Mouse (Mus musculus) small intestine, adult 2 months (tissue): ENCODE results near the gene Ddx18. TPM values are rescaled to one million over a fixed set of nuclear protein-coding genes. Genes with fewer than 3 reads are reported as not detected.

Experiments used
- H3K27ac ChIP-seq: fragments of 200-500 bp; 2 replicates; pipeline ENCODE4 v1.5.1; 2012; ENCODE audit warnings: low read depth, low read length, control low read depth, inconsistent platforms; ENCODE audit not compliant: insufficient read depth
- H3K27me3 ChIP-seq: fragments of 200-500 bp; 2 replicates; pipeline ENCODE4 v1.6.1; 2012; ENCODE audit warnings: mild to moderate bottlenecking, moderate library complexity, low read length, inconsistent platforms; ENCODE audit not compliant: control insufficient read depth, insufficient read depth
- H3K36me3 ChIP-seq: fragments of 200-500 bp; 2 replicates; pipeline ENCODE4 v1.6.1; 2012; ENCODE audit warnings: mild to moderate bottlenecking, low read length, control low read depth, inconsistent platforms; ENCODE audit not compliant: control insufficient read depth, insufficient read depth
- H3K4me1 ChIP-seq: fragments of 200-500 bp; 2 replicates; pipeline ENCODE4 v1.6.1; 2012; ENCODE audit warnings: low read length, inconsistent platforms, mixed read lengths; ENCODE audit not compliant: control insufficient read depth, insufficient read depth, insufficient read length
- H3K4me3 ChIP-seq: fragments of 200-500 bp; 2 replicates; pipeline ENCODE4 v1.5.1; 2012; ENCODE audit warnings: low read depth, mild to moderate bottlenecking, control low read depth, inconsistent platforms, low read length, moderate library complexity
- CTCF ChIP-seq: fragments of 200-500 bp; IDR thresholded peaks from 2 replicates; pipeline ENCODE4 v1.5.1; 2012; ENCODE audit warnings: low read depth, mild to moderate bottlenecking, control low read depth, inconsistent platforms, low read length, moderate library complexity, mixed read lengths; ENCODE audit not compliant: insufficient replicate concordance, insufficient read length; ENCODE audit errors: extremely low read depth
- POLR2A ChIP-seq: fragments of 200-500 bp; IDR thresholded peaks from 2 replicates; pipeline ENCODE4 v1.6.1; 2012; ENCODE audit warnings: low read depth, mild to moderate bottlenecking, control low read depth, inconsistent platforms, low read length, moderate library complexity
- WGBS: fragments of 180-500 bp; shearing (Covaris S2); methylation state at CpG from one replicate; pipeline ENCODE4 v1.1.7; 2018; 5-methylcytosine and 5-hydroxymethylcytosine counted together
- polyA plus RNA-seq: library from polyadenylated mRNA; depleted of rRNA; stranded (reverse); fragments of >200 nt; gene quantifications from 2 replicates; pipeline ENCODE4 v1.2.3, GENCODE M21; 2012; rRNA removed

Ddx18 gene
- polyA plus RNA-seq, 1 experiment: 10.1 TPM

DNA sequence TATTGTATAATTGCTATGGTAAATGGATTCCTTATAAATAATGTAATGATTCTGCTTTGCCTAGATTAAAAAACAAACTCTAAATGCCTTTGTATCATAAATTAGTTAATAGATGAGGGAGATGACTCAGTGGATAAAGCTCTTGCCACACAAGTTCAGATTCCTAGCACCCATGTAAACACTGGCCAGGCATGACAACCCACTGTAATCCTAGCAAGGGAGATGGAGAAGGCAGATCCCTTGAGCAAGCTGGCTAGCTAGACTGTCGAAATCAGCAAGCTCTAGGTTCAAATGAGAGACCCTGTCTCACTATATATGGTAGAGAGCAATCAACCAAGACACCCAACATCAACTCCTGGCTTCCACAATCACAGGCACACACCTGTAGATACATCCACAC, 49.2 kb downstream of the Ddx18 start:
- Histone ChIP-seq H3K4me1 (no peaks in the 10 kb centered on the region), H3K27ac (no peak overlapping the region), H3K27me3 (no peaks in the 10 kb centered on the region), H3K4me3 (no peak overlapping the region), H3K36me3 (no peaks in the 10 kb centered on the region)
- TF ChIP-seq POLR2A: no peak
- WGBS: 63% methylated on average over 1 of the region's 1 CpGs

DNA sequence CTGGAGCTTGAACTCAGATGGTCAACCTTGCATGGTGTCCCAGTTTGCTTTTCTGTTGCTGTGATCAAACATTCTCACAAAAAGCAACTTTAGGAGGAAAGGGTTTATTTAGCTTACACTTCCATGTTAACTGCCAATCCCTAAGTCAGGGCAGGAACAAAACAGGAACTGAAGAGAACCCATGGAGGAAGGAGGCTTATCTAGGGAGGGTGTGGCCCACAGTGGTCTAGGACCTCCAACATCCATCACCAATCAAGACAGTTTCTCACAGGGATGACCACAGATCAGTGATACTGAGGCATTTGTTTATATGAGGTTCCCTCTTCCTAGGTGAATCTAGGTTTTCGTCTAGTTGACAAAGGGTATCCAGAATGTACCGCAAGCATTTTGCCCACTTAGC, 55.8 kb downstream of the Ddx18 start:
- H3K4me1 ChIP-seq: no peaks in the 10 kb centered on the region
- H3K27ac ChIP-seq: no peak overlapping the region
- 93% methylated on average over 2 of the region's 2 CpGs for WGBS
- H3K36me3 ChIP-seq: no peaks in the 10 kb centered on the region
- no peaks in the 10 kb centered on the region for H3K27me3 ChIP-seq
- TF ChIP-seq POLR2A (no peak), CTCF (no peak)
- no peak overlapping the region for H3K4me3 ChIP-seq

DNA sequence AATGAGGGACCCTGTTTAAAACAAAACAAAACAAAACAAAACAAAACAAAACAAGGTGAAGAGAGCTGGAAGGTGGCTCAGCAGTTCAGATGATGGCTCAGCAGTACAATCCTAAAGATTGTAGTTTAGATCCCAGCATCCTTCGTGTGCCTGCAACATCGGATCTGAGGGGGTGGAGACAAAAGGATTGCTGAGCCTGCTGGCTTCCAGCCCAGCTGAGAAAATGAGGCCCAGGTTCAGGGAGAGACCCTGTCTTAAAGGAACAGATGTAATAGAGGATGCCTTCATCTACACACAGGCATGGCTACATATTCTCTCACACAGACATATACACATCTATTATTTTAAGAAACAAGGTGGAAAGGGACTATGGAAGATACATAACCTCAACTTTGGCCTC, 56.6 kb downstream of the Ddx18 start:
- 40% methylated on average over 2 of the region's 2 CpGs for WGBS
- Histone ChIP-seq H3K27me3 (no peaks in the 10 kb centered on the region), H3K27ac (no peak overlapping the region), H3K4me1 (no peaks in the 10 kb centered on the region), H3K36me3 (peaks cover 3% of the 10 kb centered on the region), H3K4me3 (no peak overlapping the region)
- TF ChIP-seq CTCF: no peak
- TF ChIP-seq POLR2A: no peak

DNA sequence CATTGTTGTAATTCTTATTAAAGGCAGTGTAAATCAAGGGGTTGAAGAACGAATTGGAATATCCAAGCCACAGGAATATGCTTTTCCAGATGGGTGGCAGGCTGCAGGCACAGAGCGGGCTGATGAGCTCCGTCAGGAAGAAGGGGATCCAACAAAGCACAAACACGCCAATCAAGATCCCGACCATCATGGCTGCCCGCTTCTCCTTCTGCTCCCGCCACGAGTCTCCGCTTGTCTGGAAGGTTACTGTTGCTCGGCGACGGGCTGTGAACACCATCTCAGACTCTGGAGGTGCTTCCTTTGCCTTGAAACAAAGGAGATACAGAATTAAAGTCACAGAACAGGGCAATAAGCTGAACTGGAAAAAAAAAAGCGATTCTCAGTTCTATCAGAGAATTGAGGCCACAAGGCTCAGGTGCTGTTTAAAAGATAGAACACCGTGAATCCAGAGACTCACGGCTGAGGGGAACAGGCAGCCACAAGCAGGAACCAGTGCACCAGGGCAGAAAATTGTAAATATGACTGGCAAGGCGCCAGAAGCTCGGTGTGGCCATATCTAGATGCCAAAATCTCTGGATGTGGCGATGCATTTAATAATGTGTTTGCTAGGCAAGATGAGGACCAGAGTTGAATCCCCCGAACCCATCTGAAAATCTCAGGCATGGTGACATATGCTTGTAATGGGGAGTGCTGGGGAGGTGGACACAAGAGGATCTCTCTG, 57.2 kb downstream of the Ddx18 start:
- 81% methylated on average over 19 of the region's 19 CpGs for WGBS
- TF ChIP-seq POLR2A: no peak
- TF ChIP-seq CTCF: no peak

DNA sequence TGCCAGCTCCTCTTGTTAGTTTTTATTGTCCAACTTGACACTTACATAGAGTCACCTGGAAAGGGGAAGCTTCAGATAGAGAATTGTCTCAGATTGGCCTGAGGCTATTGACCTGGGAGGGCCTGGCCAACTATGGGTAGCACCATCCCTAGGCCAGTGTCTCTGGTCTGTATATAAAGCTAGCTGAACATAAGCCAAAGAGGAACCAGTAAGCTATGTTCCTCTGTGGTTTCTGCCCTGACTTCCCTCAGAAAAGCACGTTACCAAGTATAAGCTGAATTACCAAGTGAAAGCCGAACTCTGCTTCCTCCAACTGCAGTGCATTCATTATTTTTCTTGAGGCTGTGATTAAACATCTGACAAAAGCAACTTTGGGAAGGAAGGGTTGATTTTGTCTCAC, 59.1 kb downstream of the Ddx18 start:
- H3K4me3 ChIP-seq: no peak overlapping the region
- 90% methylated on average over 2 of the region's 2 CpGs for WGBS
- H3K36me3 ChIP-seq: peaks cover 11% of the 10 kb centered on the region
- TF ChIP-seq CTCF: no peak
- no peak for TF ChIP-seq POLR2A
- no peaks in the 10 kb centered on the region for H3K4me1 ChIP-seq
- no peak overlapping the region for H3K27ac ChIP-seq
- no peaks in the 10 kb centered on the region for H3K27me3 ChIP-seq

More for the DNA sequence above, 57.2 kb downstream of the Ddx18 start:
- H3K4me1 ChIP-seq: no peaks in the 10 kb centered on the region
- H3K4me3 ChIP-seq: no peak overlapping the region
- no peak overlapping the region for H3K27ac ChIP-seq
- H3K27me3 ChIP-seq: no peaks in the 10 kb centered on the region
- H3K36me3 ChIP-seq: peaks cover 3% of the 10 kb centered on the region

Other genes starting within 250 kb of the Ddx18 start
- gene Insig2, start 235.4 kb downstream of the Ddx18 start, polyA plus RNA-seq: 11.2 and 26.9 TPM in 2 replicates
- 2.9 and 5.4 TPM in 2 replicates for gene Ccdc93, start 136.9 kb downstream of the Ddx18 start, polyA plus RNA-seq
- gene Htr5b, start 39.5 kb downstream of the Ddx18 start, polyA plus RNA-seq: not detected in 2 replicates